Mouse (Mus musculus) cerebellum, adult 2 months (tissue): ENCODE data around the gene Umad1.

Source experiments
- CTCF ChIP-seq: fragments of 200-500 bp; IDR thresholded peaks from 2 replicates; pipeline ENCODE4 v1.5.1; 2011; ENCODE audit warnings: low read depth, mild to moderate bottlenecking, control low read depth, low read length, moderate library complexity, borderline replicate concordance; ENCODE audit not compliant: insufficient read depth
- POLR2A ChIP-seq: fragments of 200-500 bp; IDR thresholded peaks from 2 replicates; pipeline ENCODE4 v1.6.1; 2011; ENCODE audit warnings: low read length, control low read depth, borderline replicate concordance; ENCODE audit not compliant: insufficient read depth

- no peak for TF ChIP-seq POLR2A
- TF ChIP-seq CTCF = no peak
Observed at GRCm38 (mm10) chr6:8408332-8408731, 149.2 kb downstream of the Umad1 start.
